Mouse (Mus musculus) megakaryocyte-erythroid progenitor cell, adult 5-6 weeks (primary cell): ENCODE data around the gene Dnajc12. TPM values are rescaled to one million over a fixed set of nuclear protein-coding genes. Genes with fewer than 3 reads are reported as not detected.

ENCODE experiments used
- ATAC-seq: replicated peaks from 2 replicates; pipeline ENCODE4 v1.8.0; 2016; ENCODE audit warnings: mild to moderate bottlenecking, inconsistent platforms; ENCODE audit not compliant: severe bottlenecking, poor library complexity, low FRiP score, low TSS enrichment
- total RNA-seq, 2 experiments: library from RNA; stranded (forward) in 1 of 2; stranded (reverse) in 1 of 2; fragments of 200-1000, 215-1000 nt in 1 of 2; fragments of >200 nt in 1 of 2; fragmentation: Nextera tagmentation in 1 of 2; gene quantifications; 2 replicates each; pipeline ENCODE4 v1.2.3; 2014 to 2017

Gene Dnajc12
- total RNA-seq, 2 experiments from 2014 or later: 0.68 to 2.8 TPM

GRCm38 (mm10) chr10:63427146-63427545 lies 44.9 kb downstream of the Dnajc12 start:
- ATAC-seq: no peak

- no peak for ATAC-seq
These were observed 46.2 kb downstream of the Dnajc12 start for GRCm38 (mm10) chr10:63428243-63429022.

- no peak for ATAC-seq
These were observed 46.7 kb downstream of the Dnajc12 start for GRCm38 (mm10) chr10:63429023-63429340.

- peak; percentile 83 for ATAC-seq
These were observed 47.1 kb downstream of the Dnajc12 start for GRCm38 (mm10) chr10:63429380-63429779.

- ATAC-seq: peak; percentile 91
These were observed 47.6 kb downstream of the Dnajc12 start, which contains the start of gene Ctnna3 for GRCm38 (mm10) chr10:63429785-63430305. Gene Ctnna3 (plus strand): TSS chr10:63430098.

- no peak for ATAC-seq
These were observed 49.0 kb downstream of the Dnajc12 start for GRCm38 (mm10) chr10:63431221-63431736.

GRCm38 (mm10) chr10:63432099-63432498 lies 49.9 kb downstream of the Dnajc12 start:
- ATAC-seq: no peak

GRCm38 (mm10) chr10:63432887-63433286 lies 50.6 kb downstream of the Dnajc12 start:
- no peak for ATAC-seq

- no peak for ATAC-seq
These were observed 56.6 kb downstream of the Dnajc12 start for GRCm38 (mm10) chr10:63438736-63439262.

- ATAC-seq: peak; percentile 57
These were observed 57.5 kb downstream of the Dnajc12 start for GRCm38 (mm10) chr10:63439694-63440228.

- ATAC-seq: peak; percentile 90
These were observed 62.6 kb downstream of the Dnajc12 start for GRCm38 (mm10) chr10:63444602-63445387.

- no peak for ATAC-seq
These were observed 71.7 kb downstream of the Dnajc12 start for GRCm38 (mm10) chr10:63453926-63454325.

- ATAC-seq: 0 out of 2 replicates have a peak, but pooled peaks have one; percentile 30
These were observed 73.1 kb downstream of the Dnajc12 start for GRCm38 (mm10) chr10:63455110-63455878.

GRCm38 (mm10) chr10:63457292-63458128 lies 75.3 kb downstream of the Dnajc12 start:
- no peak for ATAC-seq
